Mouse (Mus musculus): Measurements from ENCODE around the gene Ikbip. TPM values are rescaled to one million over a fixed set of nuclear protein-coding genes. Genes with fewer than 3 reads are reported as not detected.

Gene Ikbip
- polyA plus RNA-seq, 1 experiment from 2014 or later, result 43.0 TPM

GRCm38 (mm10) chr10:91139148-91139766, 56.5 kb downstream of the Ikbip start:
- H3K27me3 ChIP-seq, result no peaks in the 10 kb centered on the region
- no peaks in the 10 kb centered on the region for H3K36me3 ChIP-seq
- no peak overlapping the region for H3K27ac ChIP-seq
- no peak overlapping the region for H3K4me2 ChIP-seq
- no peak overlapping the region for H3K9ac ChIP-seq
- H3K4me3 ChIP-seq (replicated peaks), result no peak overlapping the region
- 90% methylated on average over 14 of the region's 14 CpGs for WGBS
- H3K9me3 ChIP-seq (replicated peaks), result no peaks in the 10 kb centered on the region
- ATAC-seq (replicated peaks; ENCODE audit: low FRiP score), result no peak
- H3K4me1 ChIP-seq, result no peaks in the 10 kb centered on the region

GRCm38 (mm10) chr10:91141564-91141963, 58.8 kb downstream of the Ikbip start:
- WGBS, result 41% methylated on average over 2 of the region's 2 CpGs
- Histone ChIP-seq H3K9me3 (replicated peaks) (no peaks in the 10 kb centered on the region), H3K9ac (no peak overlapping the region), H3K27ac (no peak overlapping the region), H3K27me3 (no peaks in the 10 kb centered on the region), H3K36me3 (peaks cover 17% of the 10 kb centered on the region), H3K4me2 (no peak overlapping the region), H3K4me3 (replicated peaks) (no peak overlapping the region), H3K4me1 (no peaks in the 10 kb centered on the region)
- no peak for ATAC-seq (replicated peaks; ENCODE audit: low FRiP score)

- no peak overlapping the region for H3K27ac ChIP-seq
- H3K27me3 ChIP-seq, result no peaks in the 10 kb centered on the region
- no peak overlapping the region for H3K4me2 ChIP-seq
- no peak overlapping the region for H3K4me3 ChIP-seq (replicated peaks)
- H3K9ac ChIP-seq, result no peak overlapping the region
- no peaks in the 10 kb centered on the region for H3K9me3 ChIP-seq (replicated peaks)
- 58% methylated on average over 10 of the region's 10 CpGs for WGBS
- peaks cover 27% of the 10 kb centered on the region for H3K36me3 ChIP-seq
- no peaks in the 10 kb centered on the region for H3K4me1 ChIP-seq
- no peak for ATAC-seq (replicated peaks; ENCODE audit: low FRiP score)
These were observed 60.0 kb downstream of the Ikbip start for GRCm38 (mm10) chr10:91142654-91143191.

- no peak overlapping the region for H3K4me3 ChIP-seq (replicated peaks)
- no peaks in the 10 kb centered on the region for H3K9me3 ChIP-seq (replicated peaks)
- no peaks in the 10 kb centered on the region for H3K4me1 ChIP-seq
- 72% methylated on average over 18 of the region's 18 CpGs for WGBS
- no peaks in the 10 kb centered on the region for H3K27me3 ChIP-seq
- peaks cover 32% of the 10 kb centered on the region for H3K36me3 ChIP-seq
- no peak overlapping the region for H3K27ac ChIP-seq
- no peak for ATAC-seq (replicated peaks; ENCODE audit: low FRiP score)
- H3K9ac ChIP-seq, result no peak overlapping the region
- no peak overlapping the region for H3K4me2 ChIP-seq
These were observed 60.8 kb downstream of the Ikbip start for GRCm38 (mm10) chr10:91143313-91144230.

- H3K4me2 ChIP-seq, result no peak overlapping the region
- no peaks in the 10 kb centered on the region for H3K4me1 ChIP-seq
- H3K9me3 ChIP-seq (replicated peaks), result no peaks in the 10 kb centered on the region
- 96% methylated on average over 7 of the region's 7 CpGs for whole genome bisulfite sequencing
- H3K27me3 ChIP-seq, result no peaks in the 10 kb centered on the region
- peaks cover 50% of the 10 kb centered on the region for H3K36me3 ChIP-seq
- H3K4me3 ChIP-seq (replicated peaks), result no peak overlapping the region
- no peak overlapping the region for H3K9ac ChIP-seq
- no peak; the same call in 1 of the 2 replicates for ATAC-seq (replicated peaks; ENCODE audit: low FRiP score)
- H3K27ac ChIP-seq, result no peak overlapping the region
These were observed 62.7 kb downstream of the Ikbip start for GRCm38 (mm10) chr10:91145413-91145812.

Other genes starting within 250 kb of the Ikbip start
- gene Apaf1, start 170 bp upstream of the Ikbip start, polyA plus RNA-seq (2015; fragmentation: Nextera tagmentation; extraction: Ambion mirVana), result 17.3 and 19.7 TPM in 2 replicates
- 557 and 573 TPM in 2 replicates for gene Slc25a3, start 41.1 kb downstream of the Ikbip start, polyA plus RNA-seq (2015; fragmentation: Nextera tagmentation; extraction: Ambion mirVana)
- 228 and 250 TPM in 2 replicates for gene Tmpo, start 98.4 kb downstream of the Ikbip start, polyA plus RNA-seq (2015; fragmentation: Nextera tagmentation; extraction: Ambion mirVana)

Measured in kidney, embryonic 15.5 days (tissue).